Mouse (Mus musculus) left cerebral cortex, postnatal 4 days (tissue): ENCODE measurements at regions not wholly inside any gene's neighbourhood (a gene's known extent, or its start where the extent isn't known, plus 50 kb on each side); places are given as distances from the start of the nearest gene placed in this dataset.

Source experiments
- DNase-seq: peaks from one replicate; pipeline ENCODE4 v3.0.0-alpha.2; 2022
- intact Hi-C: fragments of 180-260 bp; cut with DNase I; formaldehyde crosslinking; loops from one replicate; pipeline ENCODE4 v1.15.1; 2025

- DNase-seq = peak; percentile 47
- intact Hi-C loops = no loop called here
Measured at GRCm38 (mm10) chr19:21150849-21151248, 121.2 kb upstream of the Zfand5 start.

GRCm38 (mm10) chr19:21150241-21150640 is 121.8 kb upstream of the Zfand5 start:
- intact Hi-C loops = no loop called here
- no peak for DNase-seq

- no peak for DNase-seq
- intact Hi-C loops = no loop called here
Measured at GRCm38 (mm10) chr19:21146860-21147390, 125.2 kb upstream of the Zfand5 start.

- intact Hi-C loops = no loop called here
- DNase-seq = no peak
Measured at GRCm38 (mm10) chr19:21144659-21145283, 127.3 kb upstream of the Zfand5 start.

- intact Hi-C loops = no loop called here
- no peak for DNase-seq
Measured at GRCm38 (mm10) chr19:21143970-21144595, 128.0 kb upstream of the Zfand5 start.

- intact Hi-C loops = no loop called here
- DNase-seq = no peak
Measured at GRCm38 (mm10) chr19:21140456-21140855, 131.6 kb upstream of the Zfand5 start.

GRCm38 (mm10) chr19:21138998-21139495 is 133.0 kb upstream of the Zfand5 start:
- DNase-seq = no peak
- intact Hi-C loops = no loop called here

GRCm38 (mm10) chr19:21136756-21137155 is 135.3 kb upstream of the Zfand5 start:
- DNase-seq = peak; percentile 36
- intact Hi-C loops = no loop called here

- intact Hi-C loops = no loop called here
- peak; percentile 82 for DNase-seq
Measured at GRCm38 (mm10) chr19:21135998-21136380, 136.1 kb upstream of the Zfand5 start.

- intact Hi-C loops = no loop called here
- DNase-seq = peak; percentile 84
Measured at GRCm38 (mm10) chr19:21135297-21135997, 136.6 kb upstream of the Zfand5 start.

GRCm38 (mm10) chr19:21129653-21130052 is 142.4 kb upstream of the Zfand5 start:
- intact Hi-C loops = no loop called here
- DNase-seq = no peak

GRCm38 (mm10) chr19:21127079-21127745 is 144.9 kb upstream of the Zfand5 start:
- intact Hi-C loops = no loop called here
- DNase-seq = no peak

GRCm38 (mm10) chr19:21126670-21127069 is 145.4 kb upstream of the Zfand5 start:
- DNase-seq = no peak
- intact Hi-C loops = no loop called here

GRCm38 (mm10) chr19:21119477-21119876 is 152.6 kb upstream of the Zfand5 start:
- no peak for DNase-seq
- intact Hi-C loops = no loop called here

GRCm38 (mm10) chr19:21118782-21119181 is 153.3 kb upstream of the Zfand5 start:
- intact Hi-C loops = no loop called here
- no peak for DNase-seq

- no peak for DNase-seq
- intact Hi-C loops = no loop called here
Measured at GRCm38 (mm10) chr19:21115693-21116092, 156.4 kb upstream of the Zfand5 start.

- intact Hi-C loops = no loop called here
- no peak for DNase-seq
Measured at GRCm38 (mm10) chr19:21111836-21112235, 157.8 kb upstream of the Tmc1 start.

- DNase-seq = no peak
- intact Hi-C loops = no loop called here
Measured at GRCm38 (mm10) chr19:21108311-21108710, 154.3 kb upstream of the Tmc1 start.

GRCm38 (mm10) chr19:21107741-21108140 is 153.7 kb upstream of the Tmc1 start:
- intact Hi-C loops = no loop called here
- DNase-seq = no peak

GRCm38 (mm10) chr19:21107275-21107674 is 153.3 kb upstream of the Tmc1 start:
- DNase-seq = no peak
- intact Hi-C loops = no loop called here

- no peak for DNase-seq
- intact Hi-C loops = no loop called here
Measured at GRCm38 (mm10) chr19:21106766-21107165, 152.8 kb upstream of the Tmc1 start.
